Mouse (Mus musculus): ENCODE data around the gene Ccnyl1.

DNA sequence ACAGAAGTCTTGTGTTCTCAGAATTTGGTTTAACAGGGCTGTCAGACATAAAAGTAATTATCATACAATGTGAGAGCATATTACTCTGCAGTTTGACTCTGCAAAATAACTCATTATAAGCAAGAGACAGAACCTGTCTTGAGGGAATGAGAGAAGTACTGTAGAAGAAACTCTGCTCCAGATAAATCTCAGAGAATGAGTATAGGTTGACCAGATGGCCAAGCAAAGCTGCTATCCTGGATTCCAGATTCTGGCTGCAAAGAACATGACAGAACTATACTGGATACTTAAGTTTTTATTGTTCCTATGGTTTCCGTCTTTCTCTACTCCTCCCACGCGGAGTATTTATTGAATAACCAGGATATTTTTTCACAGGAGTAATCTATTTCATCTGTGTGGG, 7.2 kb upstream of the Ccnyl1 start:
- TF ChIP-seq CTCF (conservative IDR thresholded peaks at IDR 0.05 in 1 of 2, IDR thresholded peaks at IDR 0.05 in 1 of 2; ENCODE audit: low read depth in 2 of 2, low read length in 2 of 2), result no peak
- no peak for TF ChIP-seq POLR2AphosphoS2 (IDR thresholded peaks at IDR 0.05; ENCODE audit: low read depth, low read length)
- no peak for TF ChIP-seq USF1 (IDR thresholded peaks at IDR 0.05; ENCODE audit: low read depth, low read length)
- no peak for TF ChIP-seq MYC (IDR thresholded peaks at IDR 0.05; ENCODE audit: low read depth, low read length)
- TF ChIP-seq ZKSCAN1 (IDR thresholded peaks at IDR 0.05; ENCODE audit: borderline replicate concordance, low read depth, low read length), result no peak
- TF ChIP-seq ZNF384 (IDR thresholded peaks at IDR 0.05; ENCODE audit: low read depth, low read length), result no peak
- no peak for TF ChIP-seq MXI1 (IDR thresholded peaks at IDR 0.05; ENCODE audit: low read depth, low read length)
